Mouse (Mus musculus): ENCODE measurements around the gene Olfr1391. TPM values are rescaled to one million over a fixed set of nuclear protein-coding genes. Genes with fewer than 3 reads are reported as not detected.

The Olfr1391 gene
- polyA plus RNA-seq (2012; rRNA removed), result not detected in 2 replicates

DNA sequence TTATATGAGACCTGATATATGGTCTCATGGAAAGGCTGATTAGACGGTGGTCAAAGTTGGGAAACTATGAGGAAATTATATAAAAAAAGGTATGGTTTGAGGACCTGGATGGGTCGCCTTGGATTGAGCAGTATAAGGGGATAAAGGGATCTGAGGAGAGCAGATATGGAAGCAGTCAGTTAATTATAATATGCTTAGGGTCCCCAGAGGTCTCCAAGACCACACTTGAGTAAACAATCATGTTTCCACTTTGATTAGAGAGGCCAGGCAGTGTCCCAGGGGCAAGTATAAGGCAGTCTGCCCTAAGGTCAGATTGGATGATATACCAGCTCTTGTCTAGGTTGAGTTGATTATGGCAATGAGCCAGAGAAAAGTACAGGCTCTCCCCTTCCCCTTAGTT is at the start of gene Olfr1391:
Olfr1391 (plus strand) TSS at position 301 of the 400 bp plus-strand sequence.

DNA sequence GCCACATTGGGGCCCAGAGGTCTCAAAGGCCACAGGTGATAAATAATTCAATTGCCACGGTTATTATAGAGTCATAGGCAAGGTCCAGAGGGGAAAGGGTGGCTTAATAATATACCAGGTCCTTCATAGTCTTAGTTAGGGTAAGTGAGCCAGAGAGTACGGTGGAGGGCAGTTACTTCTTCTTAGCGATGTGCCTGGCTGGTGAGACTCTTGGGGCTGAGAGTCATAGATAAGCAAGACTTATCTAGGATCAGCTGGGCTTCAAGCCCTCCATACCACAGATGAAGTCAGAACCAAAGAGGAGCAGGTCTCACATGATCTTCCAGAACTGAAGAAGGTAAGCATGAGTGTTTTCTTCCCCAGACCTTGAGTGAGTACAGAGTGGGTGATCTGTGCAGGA is 44.3 kb upstream of the Olfr1391 start, which contains the start of gene Olfr1393:
Olfr1393 (plus strand) TSS at position 83 of the 400 bp plus-strand sequence.

DNA sequence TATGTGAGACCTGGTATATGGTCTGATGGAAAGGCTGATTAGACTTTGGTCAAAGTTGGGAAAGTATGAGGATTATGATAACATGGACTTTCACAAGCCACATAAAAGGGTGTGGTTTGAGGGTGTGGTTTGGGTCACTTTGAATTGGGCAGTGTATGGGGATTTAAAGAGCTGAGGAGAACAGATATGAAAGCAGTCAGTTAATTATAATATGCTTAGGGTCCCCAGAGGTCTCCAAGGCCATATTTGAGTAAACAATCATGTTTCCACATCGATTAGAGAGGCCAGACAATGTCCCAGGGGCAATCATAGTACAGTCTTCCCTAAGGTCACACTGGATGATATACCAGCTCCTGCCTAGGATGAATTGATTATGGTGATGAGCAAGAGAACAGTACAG is 37.6 kb upstream of the Olfr1391 start, which contains the start of gene Olfr1392:
Olfr1392 (plus strand) TSS at position 301 of the 400 bp plus-strand sequence.

DNA sequence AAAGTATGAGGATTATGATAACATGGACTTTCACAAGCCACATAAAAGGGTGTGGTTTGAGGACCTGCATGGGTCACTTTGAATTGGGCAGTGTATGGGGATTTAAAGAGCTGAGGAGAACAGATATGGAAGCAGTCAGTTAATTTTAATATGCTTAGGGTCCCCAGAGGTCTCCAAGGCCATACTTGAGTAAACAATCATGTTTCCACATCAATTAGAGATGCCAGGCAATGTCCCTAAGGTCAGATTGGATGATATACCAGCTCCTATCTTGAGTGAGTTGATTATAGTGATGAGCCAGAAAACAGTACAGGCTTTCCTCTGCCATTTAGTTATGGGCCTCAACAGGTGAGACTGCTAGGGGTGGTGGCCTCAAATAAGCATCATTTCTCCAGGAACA is 18.1 kb upstream of the Olfr1391 start, which contains the start of gene Olfr10:
Olfr10 (plus strand) TSS at position 301 of the 400 bp plus-strand sequence.

DNA sequence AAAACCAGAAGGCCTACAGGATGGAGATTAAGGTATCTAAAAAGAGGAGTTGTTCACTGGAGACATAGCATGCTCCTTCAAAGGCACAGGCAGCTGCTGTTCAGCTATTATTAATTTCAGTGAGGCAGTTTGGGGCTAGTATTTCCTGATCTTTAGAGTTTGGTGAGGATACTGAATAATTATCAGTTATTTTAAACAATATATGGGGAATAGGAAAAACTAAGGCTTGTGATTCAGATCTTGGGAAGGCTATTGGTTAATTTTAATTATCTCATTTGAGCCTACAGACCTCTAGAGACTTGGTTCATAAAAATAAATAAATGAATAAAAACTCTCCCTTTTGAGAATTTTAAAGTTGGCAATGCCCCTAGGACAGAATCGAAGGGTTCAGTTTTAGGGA is 12.3 kb downstream of the Olfr1391 start, which contains the start of gene Olfr1390:
Olfr1390 (plus strand) TSS at position 301 of the 400 bp plus-strand sequence.

Other genes with a start within 250 kb of the Olfr1391 start
- 0.55 and 0.89 TPM in 2 replicates for gene Ifi47, start 246.2 kb upstream of the Olfr1391 start, polyA plus RNA-seq (2012; rRNA removed)
- gene Olfr1396, start 207.9 kb upstream of the Olfr1391 start, polyA plus RNA-seq (2012; rRNA removed), result not detected in 2 replicates
- gene Olfr1395, start 180.5 kb upstream of the Olfr1391 start, polyA plus RNA-seq (2012; rRNA removed), result not detected in 2 replicates
- gene Olfr1394, start 168.4 kb upstream of the Olfr1391 start, polyA plus RNA-seq (2012; rRNA removed), result not detected in 2 replicates
- 0.21 and 0.44 TPM in 2 replicates for gene Btnl9, start 135.6 kb upstream of the Olfr1391 start, polyA plus RNA-seq (2012; rRNA removed)
- gene Zfp62, start 119.5 kb upstream of the Olfr1391 start, polyA plus RNA-seq (2012; rRNA removed), result 34.9 and 45.0 TPM in 2 replicates
- gene Mgat1, start 78.6 kb upstream of the Olfr1391 start, polyA plus RNA-seq (2012; rRNA removed), result 43.1 and 45.5 TPM in 2 replicates
- gene Olfr1393, start 44.4 kb upstream of the Olfr1391 start, polyA plus RNA-seq (2012; rRNA removed), result 0.06 and 0.17 TPM in 2 replicates
- gene Olfr1392, start 37.5 kb upstream of the Olfr1391 start, polyA plus RNA-seq (2012; rRNA removed), result 0.05 and 0.20 TPM in 2 replicates
- gene Olfr10, start 18.0 kb upstream of the Olfr1391 start, polyA plus RNA-seq (2012; rRNA removed), result not detected in 2 replicates
- gene Olfr1390, start 12.4 kb downstream of the Olfr1391 start, polyA plus RNA-seq (2012; rRNA removed), result not detected in 2 replicates
- gene Olfr1389, start 100.3 kb downstream of the Olfr1391 start, polyA plus RNA-seq (2012; rRNA removed), result not detected in 2 replicates
- 0.09 and 0.13 TPM in 2 replicates for gene Olfr1388, start 113.9 kb downstream of the Olfr1391 start, polyA plus RNA-seq (2012; rRNA removed)
- gene Olfr1387, start 132.6 kb downstream of the Olfr1391 start, polyA plus RNA-seq (2012; rRNA removed), result not detected in 2 replicates
- gene Olfr1386, start 142.3 kb downstream of the Olfr1391 start, polyA plus RNA-seq (2012; rRNA removed), result not detected in 2 replicates
- gene Olfr1385, start 166.3 kb downstream of the Olfr1391 start, polyA plus RNA-seq (2012; rRNA removed), result not detected in 2 replicates
- not detected in 2 replicates for gene Olfr1384, start 184.0 kb downstream of the Olfr1391 start, polyA plus RNA-seq (2012; rRNA removed)
- not detected in 2 replicates for gene Olfr1383, start 196.9 kb downstream of the Olfr1391 start, polyA plus RNA-seq (2012; rRNA removed)
- not detected in 2 replicates for gene Olfr1382, start 205.5 kb downstream of the Olfr1391 start, polyA plus RNA-seq (2012; rRNA removed)
- gene Olfr1381, start 220.7 kb downstream of the Olfr1391 start, polyA plus RNA-seq (2012; rRNA removed), result not detected in 2 replicates
- not detected in 2 replicates for gene Olfr1380, start 234.1 kb downstream of the Olfr1391 start, polyA plus RNA-seq (2012; rRNA removed)

Data from central nervous system, embryonic 11.5 days (tissue).